Comparison of ENCODE assay signal across 21 mouse cellular contexts in genomic region chr1:128738152-128738551, GRCm38 (mm10).
DNase-seq lines count a peak whose midpoint lies in the region; TF ChIP-seq lines count a peak whose summit lies in the region.
"Had no signal": no experiment of that assay in that cellular context is flagged by ENCODE, and none has a peak within 500 bp of the region (broad histone marks: within the 10 kb centered on the region; RNA-seq: fewer than 3 reads in every experiment).

No protein-coding gene starts in this region.

- TF ChIP-seq CTCF in gastrocnemius, adult 2 months (IDR thresholded peaks at IDR 0.05), result no peak

- DNase-seq in gastrocnemius, adult 2 months, result peak; percentile 25
- no peak for DNase-seq in gastrocnemius, adult 18-20 months (ENCODE audit: low spot score)
- DNase-seq in A20 (ENCODE audit: low read depth, low spot score), result peak; percentile 29
- peak; percentile 6 for DNase-seq in cerebellum, adult 11 months
- peak; percentile 57 to 78 for DNase-seq in cerebellum, postnatal 25 days
- no peak for DNase-seq in right cerebral cortex, postnatal 25 days
- DNase-seq in urinary bladder, postnatal 36 days (ENCODE audit: low spot score in 2 of 2), result no peak
- DNase-seq in right cerebral cortex, postnatal 10 days (ENCODE audit: low spot score in 2 of 2), result no peak
- DNase-seq: gastrocnemius, postnatal 14 days; heart, postnatal 36 days; kidney, postnatal 10 days; retina, postnatal 1 day; thymus, adult 18-20 months had no signal

- H3K27ac ChIP-seq in gastrocnemius, adult 2 months, result no peak overlapping the region
- H3K27ac ChIP-seq: embryonic facial prominence, embryonic 10.5 days; heart, embryonic 10.5 days; intestine, embryonic 15.5 days; left cerebral cortex, adult 2 months; limb, embryonic 13.5 days; liver, embryonic 14.5 days; midbrain, embryonic 13.5 days; neural tube, embryonic 15.5 days had no signal

- intact Hi-C loops in gastrocnemius, adult 2 months (cut with DNase I), result no loop called here

- no peak overlapping the region for H3K4me3 ChIP-seq in gastrocnemius, adult 2 months
- H3K4me3 ChIP-seq: embryonic facial prominence, embryonic 10.5 days; heart, embryonic 10.5 days; intestine, embryonic 15.5 days; left cerebral cortex, adult 2 months; limb, embryonic 13.5 days; midbrain, embryonic 13.5 days; neural tube, embryonic 15.5 days had no signal

Comparison
In these comparisons a context has a peak if more than half of its experiments do, and no peak if none do; other contexts are left out.
1. DNase-seq: peak in gastrocnemius, adult 2 months (single experiment), A20 (single experiment), cerebellum, adult 11 months (single experiment) and cerebellum, postnatal 25 days (2 of 2); none in gastrocnemius, adult 18-20 months (single experiment), right cerebral cortex, postnatal 25 days (single experiment), urinary bladder, postnatal 36 days (0 of 2) and right cerebral cortex, postnatal 10 days (0 of 2).